ENCODE assay signal across 33 mouse cellular contexts in the genomic region with DNA sequence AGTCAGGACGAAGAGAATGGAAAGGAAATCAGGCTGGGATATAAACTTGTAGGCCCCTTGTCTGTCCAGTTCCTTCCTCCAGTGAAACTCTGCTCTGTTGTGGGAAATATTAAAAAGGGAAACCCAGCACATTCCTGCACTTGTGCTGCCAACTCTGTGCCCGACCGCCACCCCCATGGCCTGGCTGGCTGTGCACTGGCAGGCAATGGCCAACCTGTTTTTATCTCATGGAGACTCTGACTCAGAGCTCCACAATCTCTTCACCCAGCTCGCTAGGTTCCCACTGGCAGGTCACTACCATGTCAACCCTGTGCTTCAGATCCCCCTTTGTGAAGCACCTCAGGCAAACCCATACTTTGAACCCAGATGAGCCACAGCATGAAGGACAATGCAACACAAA. TPM values are rescaled to one million over a fixed set of nuclear protein-coding genes. Genes with fewer than 3 reads are reported as not detected.
"Had no signal": no experiment of that assay in that cellular context is flagged by ENCODE, and none has a peak within 500 bp of the region (broad histone marks: within the 10 kb centered on the region; RNA-seq: fewer than 3 reads in every experiment).

No protein-coding gene starts in this region.

- H3K36me3 ChIP-seq: limb, embryonic 10.5 days; limb, embryonic 12.5 days; limb, embryonic 13.5 days; limb, embryonic 15.5 days; liver, embryonic 12.5 days; liver, embryonic 13.5 days; liver, embryonic 15.5 days; lung, embryonic 15.5 days; midbrain, embryonic 10.5 days; midbrain, embryonic 12.5 days; midbrain, embryonic 13.5 days; midbrain, embryonic 15.5 days; neural tube, embryonic 12.5 days had no signal

- H3K27me3 ChIP-seq: limb, embryonic 12.5 days; limb, embryonic 13.5 days; limb, embryonic 15.5 days; liver, embryonic 12.5 days; liver, embryonic 13.5 days; liver, embryonic 15.5 days; lung, embryonic 15.5 days; midbrain, embryonic 12.5 days; midbrain, embryonic 13.5 days; midbrain, embryonic 15.5 days; neural tube, embryonic 12.5 days had no signal

- H3K9ac ChIP-seq: limb, embryonic 12.5 days; limb, embryonic 13.5 days; limb, embryonic 15.5 days; liver, embryonic 12.5 days; liver, embryonic 13.5 days; liver, embryonic 14.5 days; liver, embryonic 15.5 days; liver, postnatal 0 days; lung, embryonic 14.5 days; lung, embryonic 15.5 days; midbrain, embryonic 12.5 days; midbrain, embryonic 13.5 days; midbrain, embryonic 15.5 days; neural tube, embryonic 12.5 days had no signal

- H3K4me1 ChIP-seq: liver, embryonic 15.5 days; midbrain, embryonic 12.5 days; midbrain, embryonic 15.5 days had no signal

- H3K27ac ChIP-seq: limb, embryonic 10.5 days; limb, embryonic 12.5 days; limb, embryonic 13.5 days; limb, embryonic 15.5 days; liver, embryonic 12.5 days; liver, embryonic 13.5 days; liver, embryonic 14.5 days; liver, embryonic 15.5 days; lung, embryonic 15.5 days; macrophage; midbrain, embryonic 10.5 days; midbrain, embryonic 12.5 days; midbrain, embryonic 13.5 days; midbrain, embryonic 15.5 days; neural tube, embryonic 12.5 days had no signal

- DNase-seq: left cerebral cortex, postnatal 4 days; liver; liver, embryonic 13.5 days; liver, postnatal 0 days; lung, adult 18-20 months; lung, adult 2 months; lung, embryonic 14.5 days; lung, postnatal 10 days; lung, postnatal 14 days; lung, postnatal 36 days; lung, postnatal 4 days; midbrain, embryonic 14.5 days had no signal

- ATAC-seq: liver, embryonic 12.5 days; liver, postnatal 0 days; lung, postnatal 0 days; midbrain, embryonic 13.5 days; midbrain, embryonic 15.5 days; midbrain, embryonic 16.5 days had no signal

- H3K4me2 ChIP-seq: limb, embryonic 12.5 days; limb, embryonic 13.5 days; limb, embryonic 15.5 days; liver, embryonic 11.5 days; liver, embryonic 12.5 days; liver, embryonic 13.5 days; liver, embryonic 15.5 days; lung, embryonic 14.5 days; lung, embryonic 15.5 days; midbrain, embryonic 11.5 days; midbrain, embryonic 12.5 days; midbrain, embryonic 13.5 days; midbrain, embryonic 15.5 days; neural tube, embryonic 12.5 days had no signal

- H3K9me3 ChIP-seq: limb, embryonic 10.5 days; limb, embryonic 12.5 days; limb, embryonic 13.5 days; limb, embryonic 15.5 days; liver, embryonic 12.5 days; liver, embryonic 13.5 days; liver, embryonic 15.5 days; lung, embryonic 15.5 days; megakaryocyte, embryonic 14.5 days; midbrain, embryonic 10.5 days; midbrain, embryonic 12.5 days; midbrain, embryonic 13.5 days; midbrain, embryonic 15.5 days; neural tube, embryonic 12.5 days had no signal

- H3K4me3 ChIP-seq: limb, embryonic 10.5 days; limb, embryonic 12.5 days; limb, embryonic 13.5 days; limb, embryonic 15.5 days; liver, embryonic 12.5 days; liver, embryonic 13.5 days; liver, embryonic 15.5 days; lung, embryonic 15.5 days; megakaryocyte, embryonic 14.5 days; midbrain, embryonic 10.5 days; midbrain, embryonic 12.5 days; midbrain, embryonic 13.5 days; midbrain, embryonic 15.5 days; myocyte; neural tube, embryonic 12.5 days had no signal

RNA-seq across cellular contexts. Expression of a gene that starts 19.2 kb away (rescaled TPM):
- total RNA-seq: megakaryocyte-erythroid progenitor cell, adult 5-6 weeks had no signal
